Mouse (Mus musculus) forebrain, embryonic 15.5 days (tissue): ENCODE data around the gene B3gnt7. TPM values are rescaled to one million over a fixed set of nuclear protein-coding genes. Genes with fewer than 3 reads are reported as not detected.

Experiments used
- ATAC-seq: fragments of 200-750 bp; cut with Nextera tagmentation; replicated peaks from 2 replicates; pipeline ENCODE4 v1.8.0; 2017; ENCODE audit warnings: mild to moderate bottlenecking, moderate TSS enrichment, moderate library complexity
- H3K27ac ChIP-seq: fragments of 300-500 bp; sonication (generic); replicated peaks from 2 replicates; pipeline ENCODE4 v1.5.1; 2015; ENCODE audit warnings: mild to moderate bottlenecking, inconsistent platforms
- H3K27me3 ChIP-seq: fragments of 300-500 bp; sonication (generic); 2 replicates; pipeline ENCODE4 v1.6.1; 2015; ENCODE audit warnings: inconsistent platforms
- H3K36me3 ChIP-seq: fragments of 300-500 bp; sonication (generic); 2 replicates; pipeline ENCODE4 v1.6.1; 2015; ENCODE audit warnings: mild to moderate bottlenecking, inconsistent platforms
- H3K4me1 ChIP-seq: fragments of 300-500 bp; sonication (generic); 2 replicates; pipeline ENCODE4 v1.6.1; 2015; ENCODE audit warnings: inconsistent platforms
- H3K4me2 ChIP-seq: fragments of 300-500 bp; sonication (generic); replicated peaks from 2 replicates; pipeline ENCODE4 v1.6.1; 2015; ENCODE audit warnings: mild to moderate bottlenecking, inconsistent platforms
- H3K4me3 ChIP-seq: fragments of 300-500 bp; sonication (generic); 2 replicates; pipeline ENCODE4 v1.5.1; 2015; ENCODE audit warnings: mild to moderate bottlenecking, inconsistent platforms
- H3K9ac ChIP-seq: fragments of 300-500 bp; sonication (generic); replicated peaks from 2 replicates; pipeline ENCODE4 v1.6.1; 2015; ENCODE audit warnings: mild to moderate bottlenecking, inconsistent platforms
- H3K9me3 ChIP-seq: fragments of 300-500 bp; sonication (generic); 2 replicates; pipeline ENCODE4 v1.6.1; 2016; ENCODE audit warnings: inconsistent platforms
- WGBS: fragments of 180-500 bp; shearing (Covaris S2); methylation state at CpG from one replicate; pipeline ENCODE4 v1.1.7; 2015; ENCODE audit warnings: mixed read lengths; 5-methylcytosine and 5-hydroxymethylcytosine counted together
- polyA plus RNA-seq: library from polyadenylated mRNA; unstranded; fragments of >200 nt; fragmentation: Nextera tagmentation; extraction: Ambion mirVana; gene quantifications from 2 replicates; pipeline ENCODE4 v1.2.1, GENCODE M21; 2015

B3gnt7 gene
- polyA plus RNA-seq = 3.3 and 4.0 TPM in 2 replicates

- no peak for ATAC-seq
- peak within 1 kb of the TSS; percentile 98 for H3K4me2 ChIP-seq
- H3K9ac ChIP-seq = peak within 1 kb of the TSS; percentile 65
- no peaks in the 10 kb centered on the region for H3K9me3 ChIP-seq
- H3K27me3 ChIP-seq = peaks cover 29% of the 10 kb centered on the region
- H3K4me1 ChIP-seq = peaks cover 12% of the 10 kb centered on the region
- 17% methylated on average over 6 of the region's 6 CpGs for WGBS
- H3K4me3 ChIP-seq = peak within 1 kb of the TSS; percentile 73
- H3K27ac ChIP-seq = no peak within 1 kb of the TSS
- H3K36me3 ChIP-seq = no peaks in the 10 kb centered on the region
Observed at GRCm38 (mm10) chr1:86302532-86302931, at the start of gene B3gnt7. TSS of gene B3gnt7 (plus strand) at chr1:86302832.

GRCm38 (mm10) chr1:86253410-86253809, 49.2 kb upstream of the B3gnt7 start:
- ATAC-seq = no peak
- peaks cover 9% of the 10 kb centered on the region; the same call in 1 of the 2 replicates for H3K36me3 ChIP-seq

GRCm38 (mm10) chr1:86256311-86256710, 46.3 kb upstream of the B3gnt7 start:
- H3K4me1 ChIP-seq = no peaks in the 10 kb centered on the region
- H3K9ac ChIP-seq = no peak overlapping the region
- WGBS = 85% methylated on average over 4 of the region's 4 CpGs

More at GRCm38 (mm10) chr1:86253410-86253809, 49.2 kb upstream of the B3gnt7 start:
- Histone ChIP-seq H3K9ac (no peak overlapping the region), H3K4me3 (no peak overlapping the region), H3K27ac (no peak overlapping the region), H3K4me2 (no peak overlapping the region), H3K27me3 (no peaks in the 10 kb centered on the region), H3K4me1 (no peaks in the 10 kb centered on the region), H3K9me3 (no peaks in the 10 kb centered on the region)
- 92% methylated on average over 8 of the region's 8 CpGs for WGBS

GRCm38 (mm10) chr1:86257228-86257627, 45.4 kb upstream of the B3gnt7 start:
- Histone ChIP-seq H3K27me3 (no peaks in the 10 kb centered on the region), H3K27ac (no peak overlapping the region), H3K4me1 (no peaks in the 10 kb centered on the region), H3K9me3 (no peaks in the 10 kb centered on the region), H3K9ac (no peak overlapping the region), H3K4me2 (no peak overlapping the region), H3K4me3 (no peak overlapping the region), H3K36me3 (0 out of 2 replicates have a peak, but pooled peaks cover 4% of the 10 kb centered on the region)
- 91% methylated on average over 8 of the region's 8 CpGs for WGBS
- ATAC-seq = no peak

More at GRCm38 (mm10) chr1:86256311-86256710, 46.3 kb upstream of the B3gnt7 start:
- no peak for ATAC-seq
- no peaks in the 10 kb centered on the region for H3K27me3 ChIP-seq
- H3K4me3 ChIP-seq = no peak overlapping the region
- no peaks in the 10 kb centered on the region for H3K9me3 ChIP-seq
- no peak overlapping the region for H3K27ac ChIP-seq
- H3K4me2 ChIP-seq = no peak overlapping the region
- 0 out of 2 replicates have a peak, but pooled peaks cover 4% of the 10 kb centered on the region for H3K36me3 ChIP-seq

GRCm38 (mm10) chr1:86258171-86258824, 44.3 kb upstream of the B3gnt7 start:
- Histone ChIP-seq H3K4me2 (no peak overlapping the region), H3K27ac (no peak overlapping the region), H3K9me3 (no peaks in the 10 kb centered on the region), H3K36me3 (0 out of 2 replicates have a peak, but pooled peaks cover under 1% of the 10 kb centered on the region), H3K4me1 (no peaks in the 10 kb centered on the region), H3K9ac (no peak overlapping the region), H3K27me3 (no peaks in the 10 kb centered on the region), H3K4me3 (no peak overlapping the region)
- WGBS = 73% methylated on average over 7 of the region's 7 CpGs
- no peak for ATAC-seq

- H3K27ac ChIP-seq = no peak overlapping the region
- H3K9ac ChIP-seq = no peak overlapping the region
- no peaks in the 10 kb centered on the region for H3K27me3 ChIP-seq
- no peaks in the 10 kb centered on the region for H3K4me1 ChIP-seq
- WGBS = 58% methylated on average over 7 of the region's 7 CpGs
- no peaks in the 10 kb centered on the region for H3K36me3 ChIP-seq
- no peak overlapping the region for H3K4me2 ChIP-seq
- no peak overlapping the region for H3K4me3 ChIP-seq
- no peak for ATAC-seq
- H3K9me3 ChIP-seq = no peaks in the 10 kb centered on the region
Observed at GRCm38 (mm10) chr1:86263564-86264339, 38.9 kb upstream of the B3gnt7 start.

GRCm38 (mm10) chr1:86265060-86265459, 37.6 kb upstream of the B3gnt7 start:
- no peaks in the 10 kb centered on the region for H3K4me1 ChIP-seq
- no peaks in the 10 kb centered on the region for H3K9me3 ChIP-seq
- H3K4me2 ChIP-seq = no peak overlapping the region
- no peaks in the 10 kb centered on the region for H3K27me3 ChIP-seq
- WGBS = 73% methylated on average over 3 of the region's 3 CpGs
- H3K27ac ChIP-seq = no peak overlapping the region
- no peaks in the 10 kb centered on the region for H3K36me3 ChIP-seq
- ATAC-seq = no peak
- H3K9ac ChIP-seq = no peak overlapping the region
- H3K4me3 ChIP-seq = no peak overlapping the region

GRCm38 (mm10) chr1:86268492-86269189, 34.0 kb upstream of the B3gnt7 start:
- H3K36me3 ChIP-seq = no peaks in the 10 kb centered on the region
- H3K4me3 ChIP-seq = no peak overlapping the region
- no peaks in the 10 kb centered on the region for H3K9me3 ChIP-seq
- WGBS = 87% methylated on average over 9 of the region's 9 CpGs
- no peak overlapping the region for H3K27ac ChIP-seq
- ATAC-seq = no peak
- no peaks in the 10 kb centered on the region for H3K27me3 ChIP-seq
- H3K9ac ChIP-seq = no peak overlapping the region
- H3K4me1 ChIP-seq = no peaks in the 10 kb centered on the region
- no peak overlapping the region for H3K4me2 ChIP-seq

- no peak for ATAC-seq
- WGBS = 84% methylated on average over 4 of the region's 4 CpGs
Observed at GRCm38 (mm10) chr1:86269190-86269508, 33.5 kb upstream of the B3gnt7 start.

GRCm38 (mm10) chr1:86271707-86272106, 30.9 kb upstream of the B3gnt7 start:
- no peak for ATAC-seq
- Histone ChIP-seq H3K9ac (no peak overlapping the region), H3K4me2 (no peak overlapping the region), H3K27ac (no peak overlapping the region), H3K9me3 (no peaks in the 10 kb centered on the region), H3K4me3 (no peak overlapping the region), H3K36me3 (no peaks in the 10 kb centered on the region), H3K4me1 (no peaks in the 10 kb centered on the region), H3K27me3 (no peaks in the 10 kb centered on the region)
- WGBS = 83% methylated on average over 6 of the region's 6 CpGs

More at GRCm38 (mm10) chr1:86269190-86269508, 33.5 kb upstream of the B3gnt7 start:
- H3K9me3 ChIP-seq = no peaks in the 10 kb centered on the region
- no peak overlapping the region for H3K4me2 ChIP-seq
- no peak overlapping the region for H3K4me3 ChIP-seq
- no peaks in the 10 kb centered on the region for H3K4me1 ChIP-seq
- H3K27me3 ChIP-seq = no peaks in the 10 kb centered on the region
- no peak overlapping the region for H3K27ac ChIP-seq
- no peaks in the 10 kb centered on the region for H3K36me3 ChIP-seq
- H3K9ac ChIP-seq = no peak overlapping the region

GRCm38 (mm10) chr1:86277055-86277454, 25.6 kb upstream of the B3gnt7 start:
- Histone ChIP-seq H3K9me3 (no peaks in the 10 kb centered on the region), H3K36me3 (no peaks in the 10 kb centered on the region), H3K4me1 (no peaks in the 10 kb centered on the region), H3K27me3 (no peaks in the 10 kb centered on the region), H3K27ac (no peak overlapping the region), H3K9ac (no peak overlapping the region), H3K4me3 (no peak overlapping the region), H3K4me2 (no peak overlapping the region)
- no peak for ATAC-seq
- WGBS = 91% methylated on average over 5 of the region's 5 CpGs
